Mouse (Mus musculus): Measurements from ENCODE around the gene Tceal1.

Gene Tceal1

DNA sequence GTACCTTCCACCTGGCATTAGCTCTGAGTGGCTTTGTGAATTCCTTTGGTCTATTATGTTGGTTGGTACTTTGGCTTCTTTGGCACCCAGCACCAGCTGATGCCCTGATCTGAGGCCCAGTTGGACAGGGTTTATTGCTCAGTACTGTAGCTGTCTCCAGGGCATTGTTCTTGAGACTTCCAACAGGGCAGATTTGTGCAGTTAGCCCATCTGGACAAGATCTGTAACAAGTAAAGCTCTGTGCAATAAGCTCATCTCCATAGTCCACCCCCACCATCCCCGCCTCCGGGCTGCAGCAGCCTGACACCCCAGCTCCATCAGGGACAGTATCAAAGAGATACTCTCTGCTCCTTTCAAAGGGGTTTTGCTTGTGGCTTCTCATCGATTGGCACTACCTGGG, 47.7 kb downstream of the Tceal1 start:
- no peak for DNase-seq (ENCODE audit: low read depth, low spot score)

Measured in CD4-positive, CD25-positive, alpha-beta regulatory T cell, adult 2 months (primary cell).